Mouse (Mus musculus) embryonic facial prominence, embryonic 10.5 days (tissue): ENCODE data around the gene Npm1. TPM values are rescaled to one million over a fixed set of nuclear protein-coding genes. Genes with fewer than 3 reads are reported as not detected.

Experiments used
- DNase-seq: peaks from one replicate; pipeline ENCODE4 v3.0.0-alpha.2; 2017; ENCODE audit warnings: low spot score
- H3K27ac ChIP-seq: fragments of 300-500 bp; sonication (generic); replicated peaks from 2 replicates; pipeline ENCODE4 v1.5.1; 2016; ENCODE audit warnings: mild to moderate bottlenecking
- H3K27me3 ChIP-seq: fragments of 300-500 bp; sonication (generic); replicated peaks from 2 replicates; pipeline ENCODE4 v1.6.1; 2016; ENCODE audit warnings: low read depth, mild to moderate bottlenecking; ENCODE audit not compliant: poor library complexity, severe bottlenecking
- H3K36me3 ChIP-seq: fragments of 300-500 bp; sonication (generic); replicated peaks from 2 replicates; pipeline ENCODE4 v1.6.1; 2016; ENCODE audit warnings: mild to moderate bottlenecking, moderate library complexity
- H3K4me1 ChIP-seq: fragments of 300-500 bp; sonication (generic); 2 replicates; pipeline ENCODE4 v1.6.1; 2016
- H3K4me3 ChIP-seq: fragments of 300-500 bp; sonication (generic); 2 replicates; pipeline ENCODE4 v1.5.1; 2016; ENCODE audit warnings: mild to moderate bottlenecking, moderate library complexity
- H3K9me3 ChIP-seq: fragments of 300-500 bp; sonication (generic); 2 replicates; pipeline ENCODE4 v1.6.1; 2016; ENCODE audit warnings: mild to moderate bottlenecking
- WGBS: fragments of 180-500 bp; shearing (Covaris S2); methylation state at CpG from one replicate; pipeline ENCODE4 v1.1.7; 2016; 5-methylcytosine and 5-hydroxymethylcytosine counted together
- polyA plus RNA-seq: library from polyadenylated mRNA; unstranded; fragments of >200 nt; fragmentation: Nextera tagmentation; extraction: Ambion mirVana; gene quantifications from 2 replicates; pipeline ENCODE4 v1.2.1, GENCODE M21; 2016

Gene Npm1
- 1,564 and 1,604 TPM in 2 replicates for polyA plus RNA-seq

DNA sequence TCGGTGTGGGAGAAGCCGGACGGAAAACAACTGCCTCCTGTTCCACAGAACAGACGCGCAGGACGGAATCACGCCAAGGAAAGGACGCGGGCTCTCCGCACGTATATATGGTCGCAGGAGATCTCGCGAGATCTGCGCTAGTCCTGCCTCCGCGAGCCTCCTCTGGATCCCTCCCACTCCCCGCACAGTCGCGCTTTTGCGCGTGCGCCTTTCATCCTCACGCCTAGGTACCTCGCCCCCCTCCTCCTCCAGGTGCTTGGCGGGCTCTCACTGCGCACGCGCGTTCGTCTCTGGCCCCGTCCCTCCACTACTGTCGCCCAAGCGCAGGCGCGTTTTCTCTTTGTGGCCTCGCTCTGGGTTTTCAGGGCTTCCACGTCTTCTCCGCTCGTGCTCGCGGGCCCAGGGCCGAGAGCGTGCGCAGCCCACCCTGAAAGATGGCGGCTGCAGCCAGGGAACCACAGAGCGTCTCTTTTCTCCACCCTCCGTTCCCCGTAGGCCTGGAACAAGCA, at the start of gene Npm1:
Gene Npm1, minus strand, starts transcription at position 209 of the 509 bp plus-strand sequence.
- 3% methylated on average over 49 of the region's 49 CpGs for WGBS
- Histone ChIP-seq H3K36me3 (peaks cover 43% of the 10 kb centered on the region), H3K27me3 (no peaks in the 10 kb centered on the region), H3K4me3 (peak within 1 kb of the TSS; percentile 91), H3K9me3 (no peaks in the 10 kb centered on the region), H3K4me1 (peaks cover 24% of the 10 kb centered on the region), H3K27ac (peak within 1 kb of the TSS; percentile 96)
- DNase-seq = peak; percentile 100

DNA sequence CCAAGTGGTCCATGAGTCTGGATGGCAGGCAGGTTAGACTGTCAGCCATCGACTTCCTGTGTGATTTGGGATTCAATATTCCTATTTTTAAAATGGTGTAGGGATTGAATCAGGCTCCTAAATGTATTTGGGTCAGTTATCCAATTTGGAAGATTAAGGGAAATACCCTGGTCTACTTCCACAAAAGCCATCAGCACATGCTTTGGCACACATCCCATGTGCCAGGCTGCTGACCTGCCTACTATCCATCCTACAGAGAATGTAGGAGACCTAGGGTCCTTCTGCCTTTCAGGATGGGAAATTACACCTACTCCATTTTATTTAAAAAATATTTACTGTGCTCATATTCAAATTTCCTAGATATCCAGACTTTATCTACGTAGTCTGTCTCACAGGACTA, 44.4 kb upstream of the Npm1 start:
- peaks cover 24% of the 10 kb centered on the region for H3K4me1 ChIP-seq
- H3K4me3 ChIP-seq = no peak overlapping the region
- DNase-seq = no peak
- WGBS = 83% methylated on average over 2 of the region's 2 CpGs
- no peak overlapping the region for H3K27ac ChIP-seq
- H3K27me3 ChIP-seq = peaks cover 99% of the 10 kb centered on the region
- no peaks in the 10 kb centered on the region for H3K9me3 ChIP-seq
- no peaks in the 10 kb centered on the region for H3K36me3 ChIP-seq

DNA sequence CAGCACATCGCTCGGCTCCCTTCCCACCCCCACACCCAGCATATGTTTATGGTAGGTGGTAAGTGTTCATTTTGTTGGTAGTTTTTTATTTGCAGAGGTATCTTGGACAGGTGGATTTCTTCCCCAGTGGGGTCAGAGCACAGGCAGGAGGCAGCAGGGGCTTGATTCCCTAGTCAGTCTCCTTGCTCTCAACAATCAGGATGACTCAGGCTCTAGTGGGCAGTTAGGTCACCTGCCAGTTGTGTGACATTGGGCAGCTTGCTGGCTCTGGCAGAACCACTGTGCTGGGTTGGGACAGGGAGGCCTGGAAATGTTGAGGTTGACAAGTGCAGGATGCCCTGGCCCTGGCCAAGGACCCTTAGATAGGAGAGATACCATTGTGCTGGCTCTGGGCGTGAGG, 42.0 kb upstream of the Npm1 start:
- H3K27me3 ChIP-seq = peaks cover 100% of the 10 kb centered on the region
- H3K4me3 ChIP-seq = no peak overlapping the region; the same call in 1 of the 2 replicates
- peak; percentile 36 for DNase-seq
- H3K9me3 ChIP-seq = no peaks in the 10 kb centered on the region
- H3K36me3 ChIP-seq = no peaks in the 10 kb centered on the region
- no peak overlapping the region for H3K27ac ChIP-seq
- H3K4me1 ChIP-seq = peaks cover 46% of the 10 kb centered on the region
- WGBS = 2% methylated on average over 3 of the region's 3 CpGs

DNA sequence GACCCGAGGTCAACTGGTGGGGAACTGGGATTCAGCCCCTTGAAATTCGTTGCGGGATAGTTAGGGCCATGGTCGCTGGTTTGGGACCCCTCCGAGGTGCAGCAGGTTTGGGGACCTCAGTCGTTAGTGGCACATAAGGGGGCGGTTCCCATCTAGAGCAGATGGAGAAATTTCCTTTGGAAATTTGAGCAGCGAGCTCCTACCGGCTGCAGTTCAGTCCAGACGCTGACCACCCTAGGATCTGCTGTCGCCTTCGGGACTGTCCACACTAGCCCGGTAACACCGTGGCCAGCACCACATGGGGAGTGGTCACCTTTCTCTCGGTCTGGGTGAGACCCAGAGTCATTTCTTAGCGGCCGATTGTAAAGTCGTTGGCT, 41.3 kb upstream of the Npm1 start:
- no peaks in the 10 kb centered on the region for H3K36me3 ChIP-seq
- peaks cover 48% of the 10 kb centered on the region for H3K4me1 ChIP-seq
- WGBS = under 1% methylated on average over 18 of the region's 18 CpGs
- no peaks in the 10 kb centered on the region for H3K9me3 ChIP-seq
- peak overlapping the region; percentile 52 for H3K4me3 ChIP-seq
- peak; percentile 57 for DNase-seq
- H3K27me3 ChIP-seq = peaks cover 100% of the 10 kb centered on the region
- no peak overlapping the region for H3K27ac ChIP-seq

DNA sequence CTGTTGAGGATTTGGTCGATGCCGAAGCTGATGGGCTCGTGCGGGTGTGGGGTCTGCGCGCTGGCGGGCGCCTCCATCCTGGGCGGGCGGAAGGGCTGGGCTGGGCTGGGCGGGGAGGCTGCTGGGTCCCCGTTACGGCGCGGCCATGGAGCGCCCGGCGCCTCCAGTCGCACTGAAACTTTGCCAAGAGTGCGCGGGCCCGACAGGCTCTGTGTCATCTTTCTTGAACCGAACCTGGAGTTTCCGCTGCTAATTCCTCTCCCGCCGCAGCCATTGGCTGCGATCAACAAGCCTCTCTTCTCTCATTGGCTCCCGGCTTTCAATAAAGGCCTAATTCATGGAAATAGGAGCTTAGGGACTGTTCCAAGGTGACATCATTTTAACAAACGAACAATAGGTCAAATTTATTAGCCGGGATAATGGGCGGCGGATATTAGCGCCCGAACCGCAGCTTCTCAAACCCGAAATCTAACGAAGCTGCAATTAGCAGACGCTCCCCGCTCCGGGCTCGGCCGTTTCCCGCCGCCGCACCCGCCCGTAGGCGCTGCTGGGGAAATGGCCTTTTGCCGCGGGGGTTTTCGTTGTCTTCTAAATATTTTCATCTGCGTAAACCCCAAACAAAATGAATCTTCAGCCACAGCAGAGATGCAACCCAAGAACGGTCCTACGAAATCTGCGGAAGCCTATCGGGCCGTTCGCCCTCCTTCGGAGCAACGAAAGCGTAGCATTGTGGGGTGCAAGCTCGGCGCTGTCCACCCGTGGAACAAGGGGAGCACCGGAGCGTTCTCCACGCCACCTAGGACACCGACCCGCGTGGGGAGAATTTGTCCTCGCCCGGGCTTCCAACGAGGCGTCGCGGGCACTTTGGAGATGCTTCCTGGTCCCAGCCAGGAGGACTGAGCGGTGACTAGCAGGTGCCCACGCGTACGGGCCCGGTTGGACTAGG, 40.6 kb upstream of the Npm1 start, which contains the start of gene Tlx3:
Gene Tlx3, minus strand, starts transcription at position 207 of the 946 bp plus-strand sequence.
- peak within 1 kb of the TSS; percentile 15; the same call in 1 of the 2 replicates for H3K27ac ChIP-seq
- WGBS = under 1% methylated on average over 81 of the region's 81 CpGs
- DNase-seq = peak; percentile 76
- peak within 1 kb of the TSS; percentile 52 for H3K4me3 ChIP-seq
- H3K9me3 ChIP-seq = no peaks in the 10 kb centered on the region
- H3K4me1 ChIP-seq = peaks cover 52% of the 10 kb centered on the region
- H3K27me3 ChIP-seq = peaks cover 100% of the 10 kb centered on the region
- H3K36me3 ChIP-seq = no peaks in the 10 kb centered on the region

DNA sequence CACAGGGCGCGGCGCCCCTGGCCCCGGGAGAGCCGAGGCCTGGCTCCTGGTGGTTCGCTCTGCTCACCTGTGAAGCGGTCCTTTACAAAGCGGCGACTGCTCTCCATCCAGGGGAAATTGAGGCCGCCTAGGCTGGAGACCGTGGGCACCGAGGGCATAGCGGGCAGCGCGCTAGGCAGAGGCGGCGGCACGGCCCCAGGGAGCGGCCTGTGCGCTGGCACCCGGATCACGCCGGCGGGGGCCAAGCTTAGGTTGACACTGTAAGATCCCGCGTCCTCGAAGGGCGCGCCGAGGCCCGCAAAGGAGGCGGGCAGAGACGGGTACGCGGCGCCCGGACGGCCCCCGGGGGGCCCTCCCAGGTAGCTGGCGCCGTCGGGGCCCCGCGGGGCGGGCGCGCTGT, 40.0 kb upstream of the Npm1 start:
- Histone ChIP-seq H3K9me3 (no peaks in the 10 kb centered on the region), H3K27ac (peak overlapping the region; percentile 15; the same call in 1 of the 2 replicates), H3K4me3 (peak overlapping the region; percentile 52), H3K4me1 (peaks cover 52% of the 10 kb centered on the region), H3K36me3 (no peaks in the 10 kb centered on the region), H3K27me3 (peaks cover 100% of the 10 kb centered on the region)
- WGBS = 1% methylated on average over 47 of the region's 47 CpGs
- DNase-seq = no peak

DNA sequence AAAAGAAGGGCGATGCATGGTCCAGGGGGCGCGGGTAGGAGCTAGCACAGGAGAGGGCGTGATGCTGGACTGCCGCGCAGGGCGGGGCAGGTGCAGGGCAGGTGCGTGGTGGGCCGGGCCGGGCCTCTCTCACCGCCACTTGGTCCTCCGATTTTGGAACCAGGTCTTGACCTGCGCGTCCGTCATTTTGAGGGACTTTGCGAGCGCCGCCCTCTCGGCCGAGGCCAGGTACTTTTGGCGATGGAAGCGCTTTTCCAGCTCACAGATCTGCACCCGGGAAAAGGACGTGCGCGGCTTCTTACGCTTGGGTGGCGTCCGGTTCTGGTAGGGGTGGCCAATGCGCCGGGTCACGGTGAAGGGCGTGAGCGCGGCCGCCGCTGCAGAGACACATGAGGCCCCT, 39.3 kb upstream of the Npm1 start:
- 2% methylated on average over 37 of the region's 37 CpGs for WGBS
- H3K27ac ChIP-seq = no peak overlapping the region

DNA sequence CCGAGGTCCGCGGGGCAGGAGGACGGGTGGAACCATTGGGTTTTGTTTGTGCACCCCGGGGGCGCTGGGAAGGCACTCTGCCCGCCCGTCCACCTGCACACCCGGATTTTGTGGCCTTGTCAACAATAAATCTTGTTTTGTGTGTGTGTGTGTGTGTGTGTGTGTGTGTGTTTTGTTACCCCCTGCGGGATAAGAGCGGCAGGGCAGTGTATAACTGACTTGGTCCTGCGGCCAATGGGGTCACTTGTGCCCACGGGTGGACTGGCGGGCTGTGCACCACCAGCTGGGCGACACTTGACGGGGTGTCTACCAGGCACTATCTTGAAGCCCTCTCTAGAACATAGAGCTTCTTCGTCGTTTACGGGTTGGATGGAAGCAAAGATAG, 38.6 kb upstream of the Npm1 start:
- DNase-seq = no peak
- peaks cover 7% of the 10 kb centered on the region for H3K9me3 ChIP-seq
- H3K27me3 ChIP-seq = peaks cover 100% of the 10 kb centered on the region
- H3K4me1 ChIP-seq = peaks cover 55% of the 10 kb centered on the region
- H3K4me3 ChIP-seq = peak overlapping the region; percentile 52
- peak overlapping the region; percentile 63; the same call in 1 of the 2 replicates for H3K27ac ChIP-seq
- no peaks in the 10 kb centered on the region for H3K36me3 ChIP-seq
- 2% methylated on average over 19 of the region's 19 CpGs for WGBS

More for the DNA sequence above, 39.3 kb upstream of the Npm1 start:
- DNase-seq = peak; percentile 55
- H3K9me3 ChIP-seq = peaks cover 5% of the 10 kb centered on the region
- peaks cover 52% of the 10 kb centered on the region for H3K4me1 ChIP-seq
- no peaks in the 10 kb centered on the region for H3K36me3 ChIP-seq
- H3K4me3 ChIP-seq = peak overlapping the region; percentile 52
- peaks cover 100% of the 10 kb centered on the region for H3K27me3 ChIP-seq

DNA sequence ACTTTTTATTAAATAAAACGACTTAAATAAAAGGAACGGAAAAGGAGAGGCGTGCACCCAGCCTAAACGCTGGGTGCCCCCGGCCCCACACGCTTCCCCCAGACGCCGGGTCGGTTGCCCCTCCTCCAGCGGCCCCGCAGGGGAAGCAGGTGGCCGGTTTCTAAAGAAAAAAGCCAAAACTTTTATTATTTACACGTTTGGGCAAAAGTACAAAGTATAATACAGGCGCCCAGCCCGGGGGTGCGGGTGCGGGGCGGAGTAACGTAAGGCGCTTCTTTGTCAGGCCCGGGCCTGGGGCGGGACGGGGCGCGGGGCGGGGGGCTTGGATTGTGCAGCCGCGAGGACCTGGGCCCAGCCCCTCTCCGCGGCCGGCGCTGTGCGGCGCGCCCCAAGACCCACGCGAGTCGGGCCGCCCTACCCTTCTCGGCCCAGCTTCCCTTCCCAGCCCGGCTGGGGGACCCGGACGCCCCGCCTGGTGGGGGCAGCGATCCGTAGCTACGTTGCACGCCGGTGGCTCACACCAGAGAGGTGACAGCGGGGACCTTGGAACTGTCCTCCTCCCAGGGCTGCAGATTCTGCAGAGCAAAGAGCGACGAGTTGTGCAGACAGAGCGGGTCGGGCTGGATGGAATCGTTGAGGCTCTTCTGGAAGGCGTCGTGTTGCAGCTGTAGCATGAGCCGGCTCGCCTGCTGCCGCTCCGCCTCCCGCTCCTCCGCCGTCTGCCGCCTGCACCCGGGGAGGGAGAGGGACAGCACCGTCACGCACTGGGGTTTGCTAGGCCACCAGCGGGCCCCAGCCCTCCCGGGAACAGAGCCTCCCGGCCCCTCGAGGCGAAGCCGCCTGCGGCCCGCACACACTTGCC, 38.0 kb upstream of the Npm1 start:
- Histone ChIP-seq H3K27me3 (peaks cover 100% of the 10 kb centered on the region), H3K4me3 (peak overlapping the region; percentile 52), H3K27ac (peak overlapping the region; percentile 63), H3K4me1 (peaks cover 60% of the 10 kb centered on the region), H3K9me3 (peaks cover 7% of the 10 kb centered on the region), H3K36me3 (no peaks in the 10 kb centered on the region)
- DNase-seq = peak; percentile 82
- WGBS = under 1% methylated on average over 76 of the region's 76 CpGs

DNA sequence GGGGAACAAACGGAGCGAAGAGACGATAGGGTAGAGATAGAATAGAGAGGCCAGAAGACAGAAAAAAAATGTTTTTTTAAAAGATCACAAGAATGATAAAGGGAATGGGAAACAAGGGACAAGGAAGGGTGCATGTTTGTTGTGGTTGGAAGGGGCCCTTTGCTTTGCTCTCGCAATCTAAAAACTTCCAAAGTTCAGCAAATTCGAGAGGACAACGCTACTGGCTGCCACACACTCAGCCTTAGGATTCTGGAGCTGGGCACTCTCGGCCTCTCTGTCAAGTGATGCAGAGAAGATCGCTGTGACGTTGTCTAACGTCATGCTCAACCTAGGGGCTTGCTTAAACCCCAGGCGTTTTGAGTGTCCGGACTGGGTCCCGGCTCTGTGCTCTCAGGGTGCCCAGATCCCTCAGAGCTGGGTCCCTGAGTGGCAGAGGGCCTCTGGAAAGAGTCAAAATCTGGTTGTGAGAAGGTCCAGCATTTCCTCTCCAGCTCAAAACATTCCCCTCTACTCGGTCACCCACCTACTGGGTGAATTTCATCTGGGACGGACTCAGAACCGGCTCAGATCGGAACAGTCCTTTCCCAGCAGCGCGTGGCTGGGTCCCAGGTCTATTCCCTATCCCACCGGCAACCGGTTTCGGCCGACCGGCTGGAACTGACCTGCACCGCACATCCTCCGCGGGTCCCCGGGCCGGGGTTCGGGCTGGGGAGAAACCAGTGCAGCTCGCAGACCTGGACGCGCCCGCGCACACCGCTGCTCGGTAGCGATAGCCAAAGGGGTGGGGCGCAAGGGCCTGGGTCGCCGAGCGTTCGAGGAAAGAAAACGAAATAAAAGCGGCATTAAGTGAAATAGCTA, 37.1 kb upstream of the Npm1 start:
- WGBS = 1% methylated on average over 45 of the region's 45 CpGs
- Histone ChIP-seq H3K36me3 (no peaks in the 10 kb centered on the region), H3K27me3 (peaks cover 100% of the 10 kb centered on the region), H3K4me1 (peaks cover 61% of the 10 kb centered on the region), H3K27ac (no peak overlapping the region), H3K4me3 (peak overlapping the region; percentile 52), H3K9me3 (peaks cover 7% of the 10 kb centered on the region)
- peak; percentile 71 for DNase-seq

DNA sequence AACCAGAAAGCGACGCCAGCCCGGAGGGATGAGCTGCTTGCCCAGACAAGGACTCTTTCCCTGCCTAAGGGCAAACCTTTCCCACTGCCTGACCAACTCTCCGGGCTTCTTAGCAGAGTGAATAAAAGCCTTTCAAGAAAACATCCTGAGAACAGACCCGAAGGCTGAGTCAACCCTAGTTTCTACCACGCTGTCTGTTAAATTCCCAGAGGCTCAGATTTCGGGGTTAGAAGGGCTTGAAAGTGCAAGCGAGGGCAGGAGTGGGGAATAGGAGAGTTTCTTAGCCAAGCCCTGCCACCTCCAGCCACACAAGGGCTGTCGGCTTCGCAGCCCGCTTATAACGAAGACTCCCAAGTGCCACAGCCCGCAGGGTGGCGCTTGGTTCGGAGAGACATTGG, 36.1 kb upstream of the Npm1 start:
- Histone ChIP-seq H3K9me3 (peaks cover 7% of the 10 kb centered on the region), H3K4me3 (no peak overlapping the region; the same call in 1 of the 2 replicates), H3K27me3 (peaks cover 100% of the 10 kb centered on the region), H3K36me3 (no peaks in the 10 kb centered on the region), H3K27ac (no peak overlapping the region), H3K4me1 (peaks cover 58% of the 10 kb centered on the region)
- peak; percentile 53 for DNase-seq
- WGBS = 1% methylated on average over 15 of the region's 15 CpGs
